24 mouse cellular contexts compared by ENCODE assay signal in genomic region chr1:36479903-36480899, GRCm38 (mm10). TPM values are rescaled to one million over a fixed set of nuclear protein-coding genes. Genes with fewer than 3 reads are reported as not detected.
DNase-seq lines count a peak whose midpoint lies in the region; ATAC-seq and TF ChIP-seq lines count a peak whose summit lies in the region.
"Had no signal": no experiment of that assay in that cellular context is flagged by ENCODE, and none has a peak within 500 bp of the region (broad histone marks: within the 10 kb centered on the region; RNA-seq: fewer than 3 reads in every experiment).

No protein-coding gene starts in this region.

- no peak for TF ChIP-seq CTCF in cerebellum, adult 2 months (IDR thresholded peaks at IDR 0.05; ENCODE audit: borderline replicate concordance, insufficient read depth, low read depth, low read length)
- peak; percentile 43; the same call in 1 of the 2 replicates for TF ChIP-seq CTCF in kidney, postnatal 0 days (IDR thresholded peaks at IDR 0.05; ENCODE audit: low read depth)

- peaks cover 55% of the 10 kb centered on the region for H3K4me1 ChIP-seq in cerebellum, adult 2 months (ENCODE audit: control insufficient read depth, insufficient read depth, low read length)
- H3K4me1 ChIP-seq in kidney, postnatal 0 days (replicated peaks; ENCODE audit: insufficient read depth, low read length): peaks cover 20% of the 10 kb centered on the region

- 47% methylated on average over 12 of the region's 12 CpGs for WGBS in cerebellum, adult 2 months
- 69% methylated on average over 12 of the region's 12 CpGs for WGBS in kidney, postnatal 0 days

- H3K4me3 ChIP-seq in cerebellum, adult 2 months (replicated peaks; ENCODE audit: insufficient read depth, low read depth, low read length): no peak overlapping the region
- H3K4me3 ChIP-seq in kidney, postnatal 0 days (replicated peaks; ENCODE audit: low read depth, low read length): no peak overlapping the region
- H3K4me3 ChIP-seq: embryonic facial prominence, embryonic 12.5 days; heart, adult 2 months; heart, embryonic 15.5 days; hindbrain, embryonic 15.5 days; limb, embryonic 13.5 days; liver, embryonic 12.5 days; midbrain, embryonic 12.5 days had no signal

- no peak overlapping the region for H3K4me2 ChIP-seq in kidney, postnatal 0 days (ENCODE audit: low read length)
- H3K4me2 ChIP-seq: embryonic facial prominence, embryonic 12.5 days; heart, embryonic 15.5 days; hindbrain, embryonic 15.5 days; limb, embryonic 13.5 days; liver, embryonic 12.5 days; midbrain, embryonic 12.5 days had no signal

- peak; percentile 71 for ATAC-seq in kidney, postnatal 0 days (replicated peaks; ENCODE audit: low FRiP score, low read depth)
- ATAC-seq: forebrain, postnatal 0 days; liver, embryonic 12.5 days; Patski had no signal

- H3K27me3 ChIP-seq in cerebellum, adult 2 months (ENCODE audit: control insufficient read depth, insufficient read depth, low read length): no peaks in the 10 kb centered on the region
- no peaks in the 10 kb centered on the region for H3K27me3 ChIP-seq in kidney, postnatal 0 days (ENCODE audit: insufficient read depth, low read length)
- H3K27me3 ChIP-seq: embryonic facial prominence, embryonic 12.5 days; heart, embryonic 15.5 days; hindbrain, embryonic 15.5 days; limb, embryonic 13.5 days; liver, embryonic 12.5 days; midbrain, embryonic 12.5 days; Patski had no signal

- H3K9ac ChIP-seq in kidney, postnatal 0 days (ENCODE audit: low read depth, low read length): no peak overlapping the region
- H3K9ac ChIP-seq: embryonic facial prominence, embryonic 12.5 days; forebrain, postnatal 0 days; heart, embryonic 15.5 days; hindbrain, embryonic 15.5 days; limb, embryonic 13.5 days; liver, embryonic 12.5 days; midbrain, embryonic 12.5 days had no signal

- H3K27ac ChIP-seq in cerebellum, adult 2 months (ENCODE audit: insufficient read depth, low read length): peak overlapping the region; percentile 38; the same call in 1 of the 2 replicates
- no peak overlapping the region for H3K27ac ChIP-seq in kidney, postnatal 0 days
- H3K27ac ChIP-seq: embryonic facial prominence, embryonic 12.5 days; heart, adult 2 months; heart, embryonic 15.5 days; hindbrain, embryonic 15.5 days; limb, embryonic 13.5 days; liver, embryonic 12.5 days; midbrain, embryonic 12.5 days had no signal

- TF ChIP-seq POLR2A in cerebellum, adult 2 months (IDR thresholded peaks at IDR 0.05; ENCODE audit: borderline replicate concordance, insufficient read depth, low read length): no peak

- no peaks in the 10 kb centered on the region for H3K9me3 ChIP-seq in kidney, postnatal 0 days (replicated peaks; ENCODE audit: low read length)
- H3K9me3 ChIP-seq: embryonic facial prominence, embryonic 12.5 days; heart, embryonic 15.5 days; hindbrain, embryonic 15.5 days; limb, embryonic 13.5 days; liver, embryonic 12.5 days; midbrain, embryonic 12.5 days had no signal

- peak; percentile 64 to 75 for DNase-seq in cerebellum, adult 2 months
- no peak for DNase-seq in cerebellum, postnatal 4 days (ENCODE audit: low spot score in 2 of 2)
- no peak for DNase-seq in kidney, postnatal 0 days (ENCODE audit: low spot score)
- DNase-seq in kidney, postnatal 10 days: no peak
- DNase-seq in brain, adult 2 months (ENCODE audit: low read depth, low spot score): peak; percentile 65
- DNase-seq in retina, embryonic 14.5 days (ENCODE audit: low spot score): peak; percentile 55
- DNase-seq in T-cell, adult 2 months (ENCODE audit: low spot score): no peak
- DNase-seq: adrenal gland, adult 2 months; forebrain, postnatal 0 days; gastrocnemius, postnatal 36 days; heart, adult 2 months; kidney, adult 2 months; kidney, postnatal 36 days; thymus, postnatal 14 days had no signal

- H3K36me3 ChIP-seq in kidney, postnatal 0 days (ENCODE audit: insufficient read depth, low read length): no peaks in the 10 kb centered on the region
- H3K36me3 ChIP-seq: embryonic facial prominence, embryonic 12.5 days; heart, embryonic 15.5 days; hindbrain, embryonic 15.5 days; liver, embryonic 12.5 days; midbrain, embryonic 12.5 days had no signal

RNA-seq across cellular contexts. Expression of gene Cnnm4, which starts 8.8 kb away (rescaled TPM):
- 12.2 and 14.6 TPM in 2 replicates for polyA plus RNA-seq in cerebellum, adult 2 months (2012; rRNA removed)
- polyA plus RNA-seq in kidney, postnatal 0 days (2015; fragmentation: Nextera tagmentation; extraction: Ambion mirVana): 9.4 and 10.9 TPM in 2 replicates

RNA-seq across cellular contexts. Expression of gene Cnnm3, which starts 31.5 kb away (rescaled TPM):
- 46.2 and 48.7 TPM in 2 replicates for polyA plus RNA-seq in cerebellum, adult 2 months (2012; rRNA removed)
- 3.4 and 3.8 TPM in 2 replicates for polyA plus RNA-seq in kidney, postnatal 0 days (2015; fragmentation: Nextera tagmentation; extraction: Ambion mirVana)

RNA-seq across cellular contexts. Expression of gene Lman2l, which starts 35.1 kb away (rescaled TPM):
- 37.9 and 41.9 TPM in 2 replicates for polyA plus RNA-seq in cerebellum, adult 2 months (2012; rRNA removed)
- 35.9 and 38.3 TPM in 2 replicates for polyA plus RNA-seq in kidney, postnatal 0 days (2015; fragmentation: Nextera tagmentation; extraction: Ambion mirVana)

RNA-seq across cellular contexts. Expression of gene Ankrd23, which starts 56.5 kb away (rescaled TPM):
- 14.4 and 15.2 TPM in 2 replicates for polyA plus RNA-seq in cerebellum, adult 2 months (2012; rRNA removed)
- polyA plus RNA-seq in kidney, postnatal 0 days (2015; fragmentation: Nextera tagmentation; extraction: Ambion mirVana): 8.7 and 10.9 TPM in 2 replicates

RNA-seq across cellular contexts. Expression of gene Gm42417, which starts 59.0 kb away (rescaled TPM):
- 0.05 and 0.40 TPM in 2 replicates for polyA plus RNA-seq in cerebellum, adult 2 months (2012; rRNA removed)
- not detected in 2 replicates for polyA plus RNA-seq in kidney, postnatal 0 days (2015; fragmentation: Nextera tagmentation; extraction: Ambion mirVana)
- polyA plus RNA-seq: adrenal gland, adult 2 months; forebrain, embryonic 11.5 days; heart, adult 2 months; heart, embryonic 15.5 days; intestine, embryonic 14.5 days; kidney, adult 2 months; midbrain, embryonic 12.5 days; spleen, adult 2 months had no signal

Comparison
In these comparisons a context has a peak if more than half of its experiments do, and no peak if none do; other contexts are left out.
1. DNase-seq: peak in cerebellum, adult 2 months (2 of 2), brain, adult 2 months (single experiment) and retina, embryonic 14.5 days (single experiment); none in cerebellum, postnatal 4 days (0 of 2), kidney, postnatal 0 days (single experiment), kidney, postnatal 10 days (single experiment) and T-cell, adult 2 months (single experiment).